Comparison of ENCODE assay signal across 15 mouse cellular contexts in the genomic region with DNA sequence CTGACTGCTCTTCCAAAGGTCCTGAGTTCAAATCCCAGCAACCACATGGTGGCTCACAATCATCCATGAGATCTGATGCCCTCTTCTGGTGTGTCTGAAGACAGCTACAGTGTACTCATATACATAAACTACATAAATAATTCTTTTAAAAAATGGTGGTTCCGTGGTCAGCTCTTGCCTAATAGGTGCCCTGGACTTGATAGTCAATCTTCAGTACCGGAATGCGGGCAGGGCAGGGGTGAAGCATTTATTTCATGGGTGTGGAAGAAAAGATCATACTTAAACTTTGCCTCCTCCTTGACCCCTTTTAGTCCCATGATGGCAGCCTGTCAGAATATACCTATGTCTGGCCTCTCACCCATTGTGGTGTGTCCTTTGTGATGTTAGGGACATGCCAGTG. TPM values are rescaled to one million over a fixed set of nuclear protein-coding genes. Genes with fewer than 3 reads are reported as not detected.
"Had no signal": no experiment of that assay in that cellular context is flagged by ENCODE, and none has a peak within 500 bp of the region (broad histone marks: within the 10 kb centered on the region; RNA-seq: fewer than 3 reads in every experiment).

No protein-coding gene starts in this region.

- H3K4me2 ChIP-seq: limb, embryonic 13.5 days; midbrain, embryonic 12.5 days had no signal

- H3K9ac ChIP-seq: limb, embryonic 13.5 days; liver, embryonic 14.5 days; midbrain, embryonic 12.5 days had no signal

- ATAC-seq: midbrain, embryonic 16.5 days had no signal

- H3K27ac ChIP-seq: kidney, postnatal 0 days; limb, embryonic 13.5 days; liver, embryonic 14.5 days; midbrain, embryonic 12.5 days had no signal

- DNase-seq: kidney, postnatal 36 days; left cerebral cortex, postnatal 4 days; lung, adult 18-20 months; right cerebral cortex, adult 18-20 months; thymus, adult 18-20 months; thymus, postnatal 14 days had no signal

- H3K9me3 ChIP-seq: limb, embryonic 13.5 days; midbrain, embryonic 12.5 days had no signal

- H3K4me3 ChIP-seq: limb, embryonic 13.5 days; midbrain, embryonic 12.5 days had no signal

- H3K27me3 ChIP-seq: limb, embryonic 13.5 days had no signal

RNA-seq across cellular contexts. Expression of gene Ptgir, which starts 5.6 kb away (rescaled TPM):
- total RNA-seq: layer of hippocampus, adult 8-10 months; left cerebral cortex, postnatal 4 days; megakaryocyte-erythroid progenitor cell, adult 5-6 weeks had no signal
- polyA plus RNA-seq: neural tube, embryonic 14.5 days had no signal

RNA-seq across cellular contexts. Expression of gene Gng8, which starts 20.3 kb away (rescaled TPM):
- total RNA-seq: liver, adult 2 months; megakaryocyte-erythroid progenitor cell, adult 5-6 weeks had no signal

RNA-seq across cellular contexts. Expression of gene Pnmal2, which starts 32.6 kb away (rescaled TPM):
- total RNA-seq: megakaryocyte-erythroid progenitor cell, adult 5-6 weeks had no signal
